In genomic region chr6:125354352-125355151, GRCm38 (mm10) we compare ENCODE assay signal across 8 mouse cellular contexts. TPM values are rescaled to one million over a fixed set of nuclear protein-coding genes. Genes with fewer than 3 reads are reported as not detected.
A peak's percentile ranks its signal among the peaks of the same experiment; 100 is the strongest.
DNase-seq lines count a peak whose midpoint lies in the region; ATAC-seq and TF ChIP-seq lines count a peak whose summit lies in the region.

No protein-coding gene starts in this region.

- no peak overlapping the region for H3K4me3 ChIP-seq in hindbrain, postnatal 0 days (ENCODE audit: low read length)
- no peak overlapping the region for H3K4me3 ChIP-seq in liver, embryonic 13.5 days (replicated peaks)
- no peak overlapping the region for H3K4me3 ChIP-seq in olfactory bulb, adult 2 months (ENCODE audit: insufficient read depth, low read depth, low read length)

- WGBS in hindbrain, postnatal 0 days: 15% methylated on average over 14 of the region's 14 CpGs
- 7% methylated on average over 14 of the region's 14 CpGs for WGBS in liver, embryonic 13.5 days (ENCODE audit: insufficient replicate concordance)
- WGBS in olfactory bulb, adult 2 months: 26% methylated on average over 14 of the region's 14 CpGs

- peak overlapping the region; percentile 27 for H3K4me2 ChIP-seq in hindbrain, postnatal 0 days (ENCODE audit: low read depth, low read length)
- peak overlapping the region; percentile 43 for H3K4me2 ChIP-seq in liver, embryonic 13.5 days

- H3K27me3 ChIP-seq in hindbrain, postnatal 0 days (ENCODE audit: insufficient read depth, low read length): no peaks in the 10 kb centered on the region
- H3K27me3 ChIP-seq in liver, embryonic 13.5 days: no peaks in the 10 kb centered on the region

- peak; percentile 31 to 43 for DNase-seq in frontal cortex, adult 2 months (ENCODE audit: extremely low spot score in 1 of 2, low spot score in 1 of 2)
- no peak for DNase-seq in frontal cortex, postnatal 36 days (ENCODE audit: low spot score in 2 of 2)
- peak; percentile 90 for DNase-seq in NIH3T3 (ENCODE audit: low read depth)
- DNase-seq in gastrocnemius, adult 8-10 months (ENCODE audit: low spot score in 2 of 2): peak; percentile 46 to 52
- no peak for DNase-seq in hindbrain, postnatal 0 days (ENCODE audit: low spot score)
- DNase-seq in liver, embryonic 13.5 days: no peak
- no peak for DNase-seq in spleen, postnatal 14 days (ENCODE audit: low spot score in 2 of 2)

- no peaks in the 10 kb centered on the region for H3K9me3 ChIP-seq in hindbrain, postnatal 0 days (ENCODE audit: low read length)
- no peaks in the 10 kb centered on the region for H3K9me3 ChIP-seq in liver, embryonic 13.5 days (replicated peaks)

- H3K27ac ChIP-seq in hindbrain, postnatal 0 days: peak overlapping the region; percentile 45
- peak overlapping the region; percentile 53 for H3K27ac ChIP-seq in liver, embryonic 13.5 days
- H3K27ac ChIP-seq in olfactory bulb, adult 2 months (ENCODE audit: insufficient read depth, low read depth, low read length): 0 out of 2 replicates have a peak overlapping the region, but pooled peaks have one; percentile 29

- H3K36me3 ChIP-seq in hindbrain, postnatal 0 days (ENCODE audit: insufficient read depth, low read length): 0 out of 2 replicates have a peak, but pooled peaks cover 6% of the 10 kb centered on the region
- peaks cover 26% of the 10 kb centered on the region for H3K36me3 ChIP-seq in liver, embryonic 13.5 days

- ATAC-seq in hindbrain, postnatal 0 days: 0 out of 2 replicates have a peak, but pooled peaks have one; percentile 36
- ATAC-seq in liver, embryonic 13.5 days (ENCODE audit: low read depth): no peak; the same call in 1 of the 2 replicates

- TF ChIP-seq POLR2A in olfactory bulb, adult 2 months (IDR thresholded peaks at IDR 0.05; ENCODE audit: insufficient read depth, low read depth, low read length): no peak

- peaks cover 15% of the 10 kb centered on the region; the same call in 1 of the 2 replicates for H3K4me1 ChIP-seq in hindbrain, postnatal 0 days (ENCODE audit: insufficient read depth, low read length)
- peaks cover 61% of the 10 kb centered on the region for H3K4me1 ChIP-seq in liver, embryonic 13.5 days (replicated peaks)
- peaks cover 44% of the 10 kb centered on the region for H3K4me1 ChIP-seq in olfactory bulb, adult 2 months (ENCODE audit: control insufficient read depth, insufficient read depth, low read length)

- no peak for TF ChIP-seq CTCF in hindbrain, postnatal 0 days (IDR thresholded peaks at IDR 0.05; ENCODE audit: low read depth)
- no peak for TF ChIP-seq CTCF in olfactory bulb, adult 2 months (IDR thresholded peaks at IDR 0.05; ENCODE audit: insufficient read depth, low read depth, low read length)

- no peak overlapping the region for H3K9ac ChIP-seq in hindbrain, postnatal 0 days (replicated peaks; ENCODE audit: low read length)
- H3K9ac ChIP-seq in liver, embryonic 13.5 days: no peak overlapping the region

RNA-seq across cellular contexts. Expression of gene Tnfrsf1a, which starts 5.4 kb away (rescaled TPM):
- 16.4 and 18.7 TPM in 2 replicates for polyA plus RNA-seq in frontal cortex, adult 2 months (2012; rRNA removed)
- total RNA-seq in gastrocnemius, adult 8-10 months (2022): 10 to 100 TPM; 13.1 to 22.3 (median 16.3) TPM
- total RNA-seq in hindbrain, postnatal 0 days (2014; rRNA removed): 12.2 and 18.0 TPM in 2 replicates
- 15.5 and 16.3 TPM in 2 replicates for polyA plus RNA-seq in hindbrain, postnatal 0 days (2015; fragmentation: Nextera tagmentation; extraction: Ambion mirVana)
- polyA plus RNA-seq in liver, embryonic 13.5 days (2015; fragmentation: Nextera tagmentation; extraction: Ambion mirVana): 19.6 and 23.4 TPM in 2 replicates
- polyA plus RNA-seq in olfactory bulb, adult 2 months (2012; ENCODE audit: insufficient read depth, insufficient read length, low replicate concordance, missing spikeins): not detected in 2 replicates

RNA-seq across cellular contexts. Expression of gene Plekhg6, which starts 26.0 kb away (rescaled TPM):
- 0.04 and 0.13 TPM in 2 replicates for polyA plus RNA-seq in frontal cortex, adult 2 months (2012; rRNA removed)
- total RNA-seq in gastrocnemius, adult 8-10 months (2022): not detected
- 0.68 and 0.86 TPM in 2 replicates for total RNA-seq in hindbrain, postnatal 0 days (2014; rRNA removed)
- 0.32 and 0.74 TPM in 2 replicates for polyA plus RNA-seq in hindbrain, postnatal 0 days (2015; fragmentation: Nextera tagmentation; extraction: Ambion mirVana)
- polyA plus RNA-seq in liver, embryonic 13.5 days (2015; fragmentation: Nextera tagmentation; extraction: Ambion mirVana): 0.31 and 0.56 TPM in 2 replicates
- polyA plus RNA-seq in olfactory bulb, adult 2 months (2012; ENCODE audit: insufficient read depth, insufficient read length, low replicate concordance, missing spikeins): not detected in 2 replicates

RNA-seq across cellular contexts. Expression of gene Scnn1a, which starts 34.1 kb away (rescaled TPM):
- 1.6 and 1.7 TPM in 2 replicates for polyA plus RNA-seq in frontal cortex, adult 2 months (2012; rRNA removed)
- under 1 TPM; 0.17 to 0.19 (median 0.17) TPM for total RNA-seq in gastrocnemius, adult 8-10 months (2022)
- total RNA-seq in hindbrain, postnatal 0 days (2014; rRNA removed): 1.7 and 3.0 TPM in 2 replicates
- polyA plus RNA-seq in hindbrain, postnatal 0 days (2015; fragmentation: Nextera tagmentation; extraction: Ambion mirVana): 1.00 and 1.2 TPM in 2 replicates
- 0.31 and 0.37 TPM in 2 replicates for polyA plus RNA-seq in liver, embryonic 13.5 days (2015; fragmentation: Nextera tagmentation; extraction: Ambion mirVana)
- polyA plus RNA-seq in olfactory bulb, adult 2 months (2012; ENCODE audit: insufficient read depth, insufficient read length, low replicate concordance, missing spikeins): not detected in 2 replicates

RNA-seq across cellular contexts. Expression of gene Ltbr, which starts 40.9 kb away (rescaled TPM):
- polyA plus RNA-seq in frontal cortex, adult 2 months (2012; rRNA removed): 13.2 and 14.2 TPM in 2 replicates
- 10 to 100 TPM; 14.7 to 19.7 (median 19.3) TPM for total RNA-seq in gastrocnemius, adult 8-10 months (2022)
- total RNA-seq in hindbrain, postnatal 0 days (2014; rRNA removed): 31.6 and 34.4 TPM in 2 replicates
- 17.5 and 18.1 TPM in 2 replicates for polyA plus RNA-seq in hindbrain, postnatal 0 days (2015; fragmentation: Nextera tagmentation; extraction: Ambion mirVana)
- 18.3 and 18.4 TPM in 2 replicates for polyA plus RNA-seq in liver, embryonic 13.5 days (2015; fragmentation: Nextera tagmentation; extraction: Ambion mirVana)
- polyA plus RNA-seq in olfactory bulb, adult 2 months (2012; ENCODE audit: insufficient read depth, insufficient read length, low replicate concordance, missing spikeins): not detected in 2 replicates

Comparison
In these comparisons a context has a peak if more than half of its experiments do, and no peak if none do; other contexts are left out.
1. DNase-seq: peak in frontal cortex, adult 2 months (2 of 2), NIH3T3 (single experiment) and gastrocnemius, adult 8-10 months (2 of 2); none in frontal cortex, postnatal 36 days (0 of 2), hindbrain, postnatal 0 days (single experiment), liver, embryonic 13.5 days (single experiment) and spleen, postnatal 14 days (0 of 2).
2. Peak in every context shown above with its lines, with median percentiles within 50 percentile points of each other: H3K27ac ChIP-seq.